Comparison of ENCODE assay signal across 8 mouse cellular contexts in the genomic region with DNA sequence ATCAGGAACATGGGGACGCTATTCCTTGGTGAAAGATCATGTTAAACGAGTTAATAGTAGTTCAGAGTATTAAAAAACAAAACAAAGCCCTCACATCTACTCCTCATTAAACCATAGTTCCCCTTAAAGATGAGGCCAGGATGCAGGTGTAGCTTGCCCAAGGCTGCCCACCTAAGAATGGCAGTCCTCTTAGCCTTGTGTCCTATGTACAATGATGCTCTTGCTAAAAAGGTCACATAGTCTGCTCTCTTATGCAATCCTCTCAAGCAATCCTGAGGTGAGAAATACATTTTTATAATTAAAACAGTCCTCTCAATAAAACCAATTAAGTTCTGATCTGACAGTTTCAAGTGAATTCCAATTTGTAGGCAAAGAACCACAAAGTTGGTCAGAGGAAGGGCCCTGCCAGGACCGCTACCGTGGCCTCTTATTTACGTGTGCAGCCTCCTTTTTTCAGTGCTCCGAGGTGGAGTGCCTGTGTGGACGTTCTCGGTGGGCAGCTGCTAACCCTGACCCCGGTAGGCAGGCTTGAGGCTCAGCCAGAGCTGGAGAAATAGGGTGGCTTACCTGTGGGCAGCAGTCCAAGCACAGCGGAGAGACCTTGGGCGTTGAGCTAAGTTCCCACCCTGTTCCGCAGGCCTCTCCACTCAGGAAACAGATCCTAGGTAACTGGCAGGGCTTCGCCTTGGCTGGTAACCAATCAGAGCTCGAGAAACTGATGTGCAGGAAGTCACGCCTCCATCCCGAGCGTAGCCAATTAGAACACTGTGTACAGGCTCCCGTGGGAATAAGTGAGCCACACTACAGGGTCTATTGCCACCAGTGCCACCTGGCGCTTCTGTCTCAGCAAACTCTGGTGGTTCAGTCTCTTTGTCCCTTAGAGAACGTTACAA. TPM values are rescaled to one million over a fixed set of nuclear protein-coding genes. Genes with fewer than 3 reads are reported as not detected.
A peak's percentile ranks its signal among the peaks of the same experiment; 100 is the strongest.
DNase-seq lines count a peak whose midpoint lies in the region; ATAC-seq lines count a peak whose summit lies in the region.

A gene (minus strand): TSS at position 633 of the 893 bp plus-strand sequence.

- H3K4me2 ChIP-seq in hindbrain, embryonic 12.5 days (replicated peaks), result peak within 1 kb of the TSS; percentile 61

- H3K9me3 ChIP-seq in hindbrain, embryonic 12.5 days (replicated peaks), result no peaks in the 10 kb centered on the region

- WGBS in hindbrain, embryonic 12.5 days, result 7% methylated on average over 20 of the region's 20 CpGs

- peak within 1 kb of the TSS; percentile 36; the same call in 1 of the 2 replicates for H3K27ac ChIP-seq in hindbrain, embryonic 12.5 days

- H3K4me1 ChIP-seq in hindbrain, embryonic 12.5 days, result peaks cover 18% of the 10 kb centered on the region

- H3K4me3 ChIP-seq in hindbrain, embryonic 12.5 days, result peak within 1 kb of the TSS; percentile 75

- H3K36me3 ChIP-seq in hindbrain, embryonic 12.5 days, result peaks cover 25% of the 10 kb centered on the region

- peak; percentile 97 for DNase-seq in NIH3T3 (ENCODE audit: low read depth)
- DNase-seq in cerebellum, postnatal 10 days, result peak; percentile 98
- peak; percentile 90 to 94 for DNase-seq in frontal cortex, postnatal 10 days (ENCODE audit: low spot score in 2 of 2)
- peak; percentile 92 to 98 for DNase-seq in layer of hippocampus, postnatal 14 days (ENCODE audit: low spot score in 2 of 2)
- DNase-seq in lung, postnatal 14 days, result peak; percentile 91
- DNase-seq in retina, adult 2 months (ENCODE audit: low read depth, low spot score), result peak; percentile 89
- peak; percentile 85 to 93 for DNase-seq in thymus, postnatal 36 days

- ATAC-seq in hindbrain, embryonic 12.5 days (ENCODE audit: low FRiP score), result peak; percentile 100

- H3K27me3 ChIP-seq in hindbrain, embryonic 12.5 days, result no peaks in the 10 kb centered on the region

- peak within 1 kb of the TSS; percentile 73 for H3K9ac ChIP-seq in hindbrain, embryonic 12.5 days

RNA-seq across cellular contexts. Expression of the gene that starts here (rescaled TPM):
- polyA plus RNA-seq in hindbrain, embryonic 12.5 days (2016; fragmentation: Nextera tagmentation; extraction: Ambion mirVana), result 30.8 and 34.6 TPM in 2 replicates
- total RNA-seq in layer of hippocampus, postnatal 14 days (2021), result 10 to 100 TPM; 15.7 to 16.9 TPM

Comparison
In these comparisons a context has a peak if more than half of its experiments do, and no peak if none do; other contexts are left out.
1. Peak in every context shown above with its lines: DNase-seq, ATAC-seq, H3K4me3 ChIP-seq and H3K27ac ChIP-seq.